Mouse (Mus musculus) limb, embryonic 14.5 days (tissue): ENCODE measurements around the gene Dlx6. TPM values are rescaled to one million over a fixed set of nuclear protein-coding genes. Genes with fewer than 3 reads are reported as not detected.
A peak's percentile ranks its signal among the peaks of the same experiment; 100 is the strongest.

ENCODE experiments used
- ATAC-seq: fragments of 200-750 bp; cut with Nextera tagmentation; 2 replicates; pipeline ENCODE4 v1.8.0; 2017; ENCODE audit warnings: low read depth, moderate number of reproducible peaks, moderate TSS enrichment; ENCODE audit not compliant: low FRiP score
- DNase-seq: peaks from one replicate; pipeline ENCODE4 v3.0.0-alpha.2; 2015; ENCODE audit warnings: low spot score
- H3K27ac ChIP-seq: fragments of 300-500 bp; sonication (generic); replicated peaks from 2 replicates; pipeline ENCODE4 v1.5.1; 2014; ENCODE audit warnings: low read depth, mild to moderate bottlenecking, low read length, moderate library complexity, mixed read lengths
- H3K27me3 ChIP-seq: fragments of 300-500 bp; sonication (generic); 2 replicates; pipeline ENCODE4 v1.6.1; 2014; ENCODE audit warnings: low read length, mixed read lengths; ENCODE audit not compliant: control insufficient read depth, insufficient read depth
- H3K36me3 ChIP-seq: fragments of 300-500 bp; sonication (generic); 2 replicates; pipeline ENCODE4 v1.6.1; 2014; ENCODE audit warnings: mild to moderate bottlenecking, low read length, moderate library complexity, mixed read lengths; ENCODE audit not compliant: control insufficient read depth, insufficient read depth
- H3K4me1 ChIP-seq: fragments of 300-500 bp; sonication (generic); 2 replicates; pipeline ENCODE4 v1.6.1; 2014; ENCODE audit warnings: antibody characterized with exemption, low read length, mixed read lengths; ENCODE audit not compliant: control insufficient read depth, insufficient read depth
- H3K4me2 ChIP-seq: fragments of 300-500 bp; sonication (generic); replicated peaks from 2 replicates; pipeline ENCODE4 v1.6.1; 2014; ENCODE audit warnings: low read depth, mild to moderate bottlenecking, low read length, moderate library complexity; ENCODE audit not compliant: severe bottlenecking
- H3K4me3 ChIP-seq: fragments of 300-500 bp; sonication (generic); replicated peaks from 2 replicates; pipeline ENCODE4 v1.5.1; 2014; ENCODE audit warnings: low read length
- H3K9ac ChIP-seq: fragments of 300-500 bp; sonication (generic); 2 replicates; pipeline ENCODE4 v1.6.1; 2014; ENCODE audit warnings: mild to moderate bottlenecking, low read depth, low read length, moderate library complexity; ENCODE audit not compliant: severe bottlenecking
- H3K9me3 ChIP-seq: fragments of 300-500 bp; sonication (generic); 2 replicates; pipeline ENCODE4 v1.6.1; 2016; ENCODE audit warnings: low read length; ENCODE audit not compliant: control insufficient read depth
- POLR2A ChIP-seq: fragments of 200-500 bp; IDR thresholded peaks from 2 replicates; pipeline ENCODE4 v1.8.0; 2012; ENCODE audit warnings: inconsistent platforms, mild to moderate bottlenecking, moderate library complexity, borderline replicate concordance; ENCODE audit not compliant: insufficient read depth, insufficient read length; ENCODE audit errors: extremely low read depth
- WGBS: fragments of 180-500 bp; shearing (Covaris S2); extraction: QIAGEN DNeasy Blood & Tissue Kit; methylation state at CpG from one replicate; pipeline ENCODE4 v1.1.7; 2014; 5-methylcytosine and 5-hydroxymethylcytosine counted together
- polyA plus RNA-seq, 2 experiments: library from polyadenylated mRNA; depleted of rRNA in 1 of 2; stranded (reverse) in 1 of 2; unstranded in 1 of 2; fragments of >200 nt; fragmentation: Nextera tagmentation in 1 of 2; extraction: Ambion mirVana in 1 of 2; gene quantifications; 2 replicates each; pipeline versions ENCODE4 v1.2.1 to v1.2.3; 2012 to 2014

Dlx6 gene
- polyA plus RNA-seq, 2 experiments = 1.8 to 6.8 TPM

DNA sequence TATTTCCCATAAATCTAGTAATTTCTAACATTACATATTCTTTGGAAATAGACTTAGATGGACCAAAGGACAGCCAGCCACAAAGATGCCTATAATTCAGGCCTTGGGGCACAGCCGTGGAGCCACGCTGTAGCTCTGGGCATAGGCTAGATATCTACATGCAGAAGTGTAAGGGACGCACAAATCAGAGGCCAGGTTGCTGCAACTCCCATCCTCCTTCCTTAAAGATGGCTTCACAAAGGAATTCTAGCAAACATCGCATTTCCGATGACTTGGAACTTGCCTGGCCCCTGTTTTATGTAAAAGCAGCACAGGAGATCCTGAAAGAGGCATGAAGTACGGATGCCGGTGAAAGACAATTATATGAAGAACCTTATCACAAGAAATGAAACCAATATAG, 13.6 kb downstream of the Dlx6 start:
- WGBS = 36% methylated on average over 7 of the region's 7 CpGs
- H3K27me3 ChIP-seq = peaks cover 91% of the 10 kb centered on the region
- peaks cover 20% of the 10 kb centered on the region; the same call in 1 of the 2 replicates for H3K4me1 ChIP-seq
- no peak overlapping the region for H3K4me3 ChIP-seq
- no peak overlapping the region for H3K4me2 ChIP-seq
- H3K27ac ChIP-seq = no peak overlapping the region
- TF ChIP-seq POLR2A = no peak
- peaks cover 8% of the 10 kb centered on the region; the same call in 1 of the 2 replicates for H3K36me3 ChIP-seq
- no peaks in the 10 kb centered on the region for H3K9me3 ChIP-seq
- H3K9ac ChIP-seq = no peak overlapping the region
- ATAC-seq (no peak), DNase-seq (no peak)

DNA sequence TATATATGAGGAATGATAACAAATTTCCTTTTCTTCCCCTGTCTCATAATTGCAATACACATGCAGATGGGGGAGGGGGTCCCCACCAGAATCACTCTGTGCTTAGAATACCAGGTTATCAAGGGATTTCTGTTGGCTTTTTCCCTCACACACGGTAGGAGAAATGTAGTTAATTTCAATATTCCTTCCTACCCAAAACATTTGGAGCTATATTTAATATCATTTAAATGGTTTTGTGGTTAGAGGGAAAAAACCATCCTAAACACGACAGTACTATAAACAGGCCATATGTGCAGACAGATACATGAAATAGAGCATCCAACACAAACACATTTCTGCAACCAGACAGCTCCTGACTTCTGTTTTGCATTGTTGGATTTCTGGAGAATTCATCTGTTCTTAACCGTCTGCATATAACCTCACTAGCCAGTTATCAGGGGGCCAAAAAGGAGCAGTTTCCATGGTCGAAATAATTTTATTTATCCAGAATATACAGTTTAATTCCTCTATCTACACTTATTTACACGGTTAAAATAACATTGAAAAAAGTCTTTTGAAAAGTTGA, 14.3 kb downstream of the Dlx6 start:
- Histone ChIP-seq H3K4me1 (peaks cover 20% of the 10 kb centered on the region; the same call in 1 of the 2 replicates), H3K27ac (no peak overlapping the region), H3K4me2 (no peak overlapping the region), H3K27me3 (peaks cover 84% of the 10 kb centered on the region), H3K4me3 (no peak overlapping the region), H3K36me3 (peaks cover 8% of the 10 kb centered on the region; the same call in 1 of the 2 replicates), H3K9ac (no peak overlapping the region), H3K9me3 (no peaks in the 10 kb centered on the region)
- no peak for ATAC-seq
- TF ChIP-seq POLR2A = no peak
- no peak for DNase-seq
- WGBS = 24% methylated on average over 5 of the region's 5 CpGs

DNA sequence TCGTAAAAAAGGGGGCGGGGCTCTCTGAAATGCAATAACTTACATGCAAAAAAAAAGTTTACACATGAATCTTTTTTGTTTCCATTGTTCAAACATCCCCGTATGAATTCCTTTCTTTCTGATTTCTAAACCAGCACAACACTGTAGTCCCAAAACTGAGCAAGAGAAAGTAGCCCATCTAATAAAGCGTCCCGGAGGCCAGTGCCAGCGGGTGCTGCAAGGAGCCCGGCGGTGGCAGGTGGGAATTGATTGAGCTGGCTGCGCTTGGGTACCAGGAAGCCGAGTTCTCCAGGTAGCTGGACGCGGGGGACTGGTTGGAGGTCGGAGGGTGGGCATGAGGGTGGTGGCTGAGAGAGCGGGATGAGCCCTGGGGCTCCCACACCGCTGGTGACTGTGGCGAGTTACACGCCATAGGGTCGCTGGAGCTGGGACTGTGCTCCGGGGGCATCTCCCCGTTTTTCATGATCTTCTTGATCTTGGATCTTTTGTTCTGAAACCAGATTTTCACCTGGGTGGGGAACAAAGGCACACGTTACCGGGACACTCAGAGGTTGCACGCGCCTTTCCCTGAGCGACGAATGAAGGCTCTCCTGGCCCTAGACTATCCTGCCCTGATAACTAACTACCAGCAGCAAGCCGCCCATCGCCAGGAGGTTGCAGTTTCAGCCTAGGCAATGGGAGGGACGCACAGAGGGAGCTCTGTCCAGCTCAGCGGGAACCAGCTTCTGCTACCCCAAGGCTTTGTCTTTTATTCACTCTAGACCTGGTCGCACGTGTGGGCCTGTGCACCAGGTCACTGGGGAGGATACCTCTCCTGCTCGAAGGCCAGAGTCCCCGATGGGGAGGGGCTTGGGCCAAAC, 15.1 kb downstream of the Dlx6 start:
- Histone ChIP-seq H3K9me3 (no peaks in the 10 kb centered on the region), H3K27ac (no peak overlapping the region), H3K4me2 (peak overlapping the region; percentile 77), H3K4me3 (peak overlapping the region; percentile 63), H3K4me1 (peaks cover 20% of the 10 kb centered on the region; the same call in 1 of the 2 replicates), H3K36me3 (peaks cover 8% of the 10 kb centered on the region; the same call in 1 of the 2 replicates), H3K27me3 (peaks cover 76% of the 10 kb centered on the region), H3K9ac (peak overlapping the region; percentile 72)
- TF ChIP-seq POLR2A = no peak
- ATAC-seq (no peak), DNase-seq (no peak)
- WGBS = 14% methylated on average over 34 of the region's 34 CpGs

DNA sequence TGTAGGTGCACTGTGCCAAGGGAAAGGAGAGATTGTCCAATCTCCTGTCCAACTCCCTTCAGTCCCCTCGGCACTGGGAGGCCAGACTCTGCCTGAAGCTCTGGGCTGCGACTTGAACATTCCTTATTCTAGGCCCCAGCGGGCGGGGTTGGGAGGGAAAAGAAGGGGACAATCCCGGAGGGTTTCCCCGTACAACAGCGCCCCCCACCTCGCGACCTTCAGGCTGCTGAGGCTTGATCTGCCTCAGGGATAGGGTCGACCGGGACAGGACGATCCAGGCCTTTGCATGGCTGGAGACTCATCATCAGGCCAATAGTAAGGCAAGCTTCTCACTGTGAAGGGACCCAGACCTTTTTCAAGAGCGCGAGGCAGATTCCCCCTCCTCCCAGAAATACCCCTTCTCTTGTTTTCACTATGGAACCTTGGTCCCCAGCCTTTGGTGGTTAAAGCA, 15.7 kb downstream of the Dlx6 start:
- WGBS = 5% methylated on average over 14 of the region's 14 CpGs
- ATAC-seq (no peak), DNase-seq (no peak)
- H3K9me3 ChIP-seq = no peaks in the 10 kb centered on the region
- H3K36me3 ChIP-seq = peaks cover 8% of the 10 kb centered on the region; the same call in 1 of the 2 replicates
- H3K4me1 ChIP-seq = peaks cover 18% of the 10 kb centered on the region; the same call in 1 of the 2 replicates
- peaks cover 70% of the 10 kb centered on the region for H3K27me3 ChIP-seq
- peak overlapping the region; percentile 63 for H3K4me3 ChIP-seq
- H3K9ac ChIP-seq = peak overlapping the region; percentile 72
- peak overlapping the region; percentile 77 for H3K4me2 ChIP-seq
- H3K27ac ChIP-seq = no peak overlapping the region
- no peak for TF ChIP-seq POLR2A
